Comparison of ENCODE assay signal across 12 mouse cellular contexts in genomic region chr9:32478087-32478486, GRCm38 (mm10).
DNase-seq lines count a peak whose midpoint lies in the region; ATAC-seq lines count a peak whose summit lies in the region.
"Had no signal": no experiment of that assay in that cellular context is flagged by ENCODE, and none has a peak within 500 bp of the region (broad histone marks: within the 10 kb centered on the region; RNA-seq: fewer than 3 reads in every experiment).

No protein-coding gene starts in this region.

- H3K4me3 ChIP-seq in forebrain, embryonic 14.5 days (ENCODE audit: low read depth, low read length) = no peak overlapping the region
- H3K4me3 ChIP-seq in forebrain, embryonic 10.5 days = no peak overlapping the region
- H3K4me3 ChIP-seq in heart, embryonic 14.5 days (ENCODE audit: control insufficient read depth in 1 of 2, insufficient read depth in 1 of 2, low read depth in 1 of 2, low read length in 2 of 2) = no peak overlapping the region
- H3K4me3 ChIP-seq: forebrain, embryonic 13.5 days; lung, embryonic 15.5 days had no signal

- H3K9ac ChIP-seq in forebrain, embryonic 14.5 days (ENCODE audit: low read length) = no peak overlapping the region
- peak overlapping the region; percentile 23; the same call in 1 of the 2 replicates for H3K9ac ChIP-seq in heart, embryonic 14.5 days (ENCODE audit: low read length)
- H3K9ac ChIP-seq: forebrain, embryonic 13.5 days; lung, embryonic 15.5 days had no signal

- no peaks in the 10 kb centered on the region for H3K9me3 ChIP-seq in forebrain, embryonic 14.5 days (replicated peaks; ENCODE audit: control insufficient read depth, low read length)
- H3K9me3 ChIP-seq in forebrain, embryonic 10.5 days = no peaks in the 10 kb centered on the region
- no peaks in the 10 kb centered on the region for H3K9me3 ChIP-seq in heart, embryonic 14.5 days (ENCODE audit: control insufficient read depth, low read length)
- H3K9me3 ChIP-seq: forebrain, embryonic 13.5 days; lung, embryonic 15.5 days had no signal

- ATAC-seq in forebrain, embryonic 14.5 days = no peak
- ATAC-seq in heart, embryonic 14.5 days (ENCODE audit: insufficient number of reproducible peaks, insufficient read depth, low FRiP score, low read depth) = no peak
- ATAC-seq: CD4-positive, CD25-positive, alpha-beta regulatory T cell, adult 4 months; forebrain, embryonic 13.5 days had no signal

- no peaks in the 10 kb centered on the region for H3K36me3 ChIP-seq in forebrain, embryonic 14.5 days (ENCODE audit: control insufficient read depth, insufficient read depth, low read length)
- H3K36me3 ChIP-seq in forebrain, embryonic 10.5 days (replicated peaks) = peaks cover 13% of the 10 kb centered on the region; the same call in 1 of the 2 replicates
- peaks cover 29% of the 10 kb centered on the region for H3K36me3 ChIP-seq in heart, embryonic 14.5 days (ENCODE audit: control insufficient read depth, insufficient read depth, low read length)
- H3K36me3 ChIP-seq: lung, embryonic 15.5 days had no signal

- H3K4me1 ChIP-seq in forebrain, embryonic 14.5 days (ENCODE audit: control insufficient read depth, insufficient read depth, low read length) = no peaks in the 10 kb centered on the region; the same call in 1 of the 2 replicates
- H3K4me1 ChIP-seq in forebrain, embryonic 10.5 days = no peaks in the 10 kb centered on the region
- H3K4me1 ChIP-seq in heart, embryonic 14.5 days (ENCODE audit: control insufficient read depth in 2 of 2, insufficient read depth in 2 of 2, low read length in 2 of 2) = peaks cover 15 to 27% of the 10 kb centered on the region in 2 experiments

- 76% methylated on average over 2 of the region's 2 CpGs for WGBS in forebrain, embryonic 14.5 days
- WGBS in forebrain, embryonic 10.5 days = 81% methylated on average over 2 of the region's 2 CpGs
- 9% methylated on average over 2 of the region's 2 CpGs for WGBS in heart, embryonic 14.5 days

- peak; percentile 40 for DNase-seq in forebrain, embryonic 14.5 days (ENCODE audit: low spot score)
- no peak for DNase-seq in forebrain, embryonic 10.5 days (ENCODE audit: extremely low spot score, low spot score)
- peak; percentile 66 to 71 for DNase-seq in kidney, postnatal 25 days
- no peak for DNase-seq in kidney, adult 9 months
- peak; percentile 30 for DNase-seq in adrenal gland, adult 8-10 months
- DNase-seq in spleen, postnatal 10 days (ENCODE audit: low spot score in 2 of 2) = no peak
- DNase-seq in cerebellum, adult 9-10 months = no peak
- DNase-seq: cerebellum, adult 9-11 months had no signal

- no peak overlapping the region for H3K27ac ChIP-seq in forebrain, embryonic 14.5 days (ENCODE audit: low read depth, low read length)
- no peak overlapping the region for H3K27ac ChIP-seq in forebrain, embryonic 10.5 days
- peak overlapping the region; percentile 19 to 57; a peak in 1 of 4 replicates for H3K27ac ChIP-seq in heart, embryonic 14.5 days (replicated peaks in 1 of 2; ENCODE audit: control insufficient read depth in 1 of 2, insufficient read depth in 1 of 2, low read depth in 2 of 2, low read length in 2 of 2)
- H3K27ac ChIP-seq: forebrain, embryonic 13.5 days; lung, embryonic 15.5 days had no signal

- H3K4me2 ChIP-seq in forebrain, embryonic 14.5 days (ENCODE audit: low read length) = no peak overlapping the region
- H3K4me2 ChIP-seq in heart, embryonic 14.5 days (ENCODE audit: low read length) = no peak overlapping the region
- H3K4me2 ChIP-seq: forebrain, embryonic 13.5 days; lung, embryonic 15.5 days had no signal

- no peaks in the 10 kb centered on the region for H3K27me3 ChIP-seq in forebrain, embryonic 14.5 days (replicated peaks; ENCODE audit: control insufficient read depth, insufficient read depth, low read length)
- H3K27me3 ChIP-seq in forebrain, embryonic 10.5 days (ENCODE audit: poor library complexity, severe bottlenecking) = no peaks in the 10 kb centered on the region
- H3K27me3 ChIP-seq in heart, embryonic 14.5 days (ENCODE audit: control insufficient read depth, insufficient read depth, low read length) = no peaks in the 10 kb centered on the region
- H3K27me3 ChIP-seq: forebrain, embryonic 13.5 days; lung, embryonic 15.5 days had no signal

Comparison
In these comparisons a context has a peak if more than half of its experiments do, and no peak if none do; other contexts are left out.
1. DNase-seq: peak in forebrain, embryonic 14.5 days (single experiment), kidney, postnatal 25 days (2 of 2) and adrenal gland, adult 8-10 months (single experiment); none in forebrain, embryonic 10.5 days (single experiment), kidney, adult 9 months (single experiment), spleen, postnatal 10 days (0 of 2) and cerebellum, adult 9-10 months (single experiment).
2. H3K27ac ChIP-seq: peak in heart, embryonic 14.5 days (2 of 2); none in forebrain, embryonic 14.5 days (single experiment) and forebrain, embryonic 10.5 days (single experiment).